Mouse (Mus musculus): ENCODE measurements around the gene Col6a6.

Col6a6 gene

DNA sequence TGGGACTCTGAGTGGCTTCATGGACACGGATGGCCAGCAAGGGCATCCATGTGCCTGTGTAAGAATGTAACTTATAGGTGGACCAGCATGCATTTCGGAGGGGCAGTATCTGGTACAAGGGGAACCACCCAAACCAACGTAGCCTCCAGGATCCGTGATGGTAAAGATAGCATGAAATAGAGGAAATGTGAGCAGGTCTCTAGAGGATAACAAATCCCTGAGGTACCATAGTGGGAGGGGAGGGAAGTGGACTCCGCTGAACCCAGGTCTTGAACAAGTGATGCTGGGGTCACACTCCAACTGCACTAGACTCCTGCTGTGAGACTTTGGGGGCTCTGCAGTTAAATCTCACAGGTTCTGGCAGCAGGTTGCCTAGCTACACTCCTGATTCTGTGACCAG lies 27.7 kb downstream of the Col6a6 start:
- DNase-seq, result no peak

DNA sequence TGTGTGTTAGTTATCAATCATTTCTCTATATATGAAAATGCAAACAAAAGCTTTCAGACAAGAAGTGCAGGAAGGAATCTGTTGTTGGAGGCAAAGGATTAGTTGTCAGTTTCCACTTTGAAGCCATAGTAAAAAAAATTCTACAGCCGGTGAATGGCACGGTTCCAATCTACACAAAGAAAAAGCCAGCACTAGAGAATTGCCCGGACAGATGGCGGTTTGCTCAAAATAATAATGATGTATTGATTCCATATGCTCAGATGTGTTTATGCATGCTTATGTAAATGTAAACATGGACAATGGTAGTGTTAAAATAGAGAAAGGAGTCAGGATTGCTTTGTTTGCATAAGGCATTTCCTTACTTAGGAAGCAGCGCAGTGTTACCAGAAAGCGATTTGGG lies 31.8 kb downstream of the Col6a6 start:
- no peak for DNase-seq

DNA sequence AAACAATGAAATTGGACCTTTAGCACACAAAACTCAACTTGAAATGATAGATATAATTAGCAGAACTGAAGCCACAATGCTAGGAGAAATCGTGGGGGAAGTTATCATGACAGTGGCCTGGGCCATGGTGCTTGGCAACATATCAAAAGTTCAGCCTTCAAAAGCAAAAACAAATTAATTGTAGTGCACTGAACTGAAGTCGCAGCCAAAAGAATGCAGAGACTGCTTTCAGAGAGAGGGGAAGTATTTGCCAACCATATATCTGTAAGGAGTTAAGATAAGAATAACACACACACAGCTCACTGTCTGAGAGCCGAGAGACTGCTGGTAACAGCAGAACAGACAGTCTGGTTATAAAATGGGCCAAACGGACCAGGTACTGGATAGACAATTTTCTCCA lies 33.0 kb downstream of the Col6a6 start:
- DNase-seq, result no peak

DNA sequence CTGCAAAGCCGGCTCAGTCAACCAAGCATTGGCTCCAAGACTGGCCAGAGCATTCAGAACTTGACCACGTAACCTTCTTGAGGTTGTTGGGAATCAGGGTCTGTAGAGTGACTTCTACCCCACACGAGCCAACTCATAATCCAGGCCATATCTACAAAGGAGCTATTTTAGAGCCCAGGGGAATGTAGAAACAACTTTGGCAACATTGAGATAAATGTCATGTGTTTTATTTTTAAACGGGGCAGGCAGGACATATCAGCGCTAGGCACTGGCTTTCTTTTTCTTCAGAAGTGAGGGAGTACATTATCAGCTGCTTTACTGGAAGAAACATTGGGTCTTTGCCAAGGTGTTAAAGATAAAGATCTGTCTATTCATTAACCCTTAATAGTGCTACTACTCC lies 36.1 kb downstream of the Col6a6 start:
- DNase-seq, result no peak

DNA sequence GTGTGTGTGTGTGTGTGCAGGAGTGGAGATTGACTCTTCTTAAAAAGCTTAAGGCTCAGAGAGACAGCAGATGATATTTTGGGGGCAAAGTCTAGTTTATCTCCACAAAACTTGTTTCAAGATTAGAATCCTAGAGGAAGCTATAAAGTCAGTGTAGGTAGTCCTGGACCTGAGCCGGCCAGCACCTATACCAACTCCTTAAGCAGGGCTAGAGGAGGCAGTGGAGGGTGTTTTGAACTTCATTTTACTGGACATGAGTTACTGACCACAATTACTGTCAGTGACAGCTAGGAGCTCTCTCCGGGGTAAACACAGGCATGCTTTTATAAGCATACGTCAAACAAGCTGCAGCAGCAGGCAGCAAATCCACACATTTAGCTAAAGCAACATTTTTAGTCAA lies 39.8 kb downstream of the Col6a6 start:
- DNase-seq, result no peak

DNA sequence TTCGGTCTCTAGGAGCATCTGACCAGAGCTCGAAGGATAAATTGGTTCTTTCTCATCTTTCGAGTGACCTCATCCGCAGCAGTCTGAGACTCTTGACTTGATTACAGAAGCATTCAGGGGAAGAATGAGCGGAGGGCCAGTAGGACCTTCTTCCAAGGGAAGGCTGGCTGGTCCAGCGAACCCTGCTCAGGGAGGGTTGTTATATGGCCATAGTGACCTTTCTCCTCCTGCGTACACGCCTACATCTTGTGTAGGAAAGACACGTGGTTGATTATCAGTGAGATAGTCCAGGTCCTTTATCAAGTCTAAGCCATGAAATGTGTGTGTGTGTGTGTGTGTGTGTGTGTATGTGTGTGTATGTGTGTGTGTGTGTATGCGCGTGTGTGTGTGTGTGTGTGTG lies 40.2 kb downstream of the Col6a6 start:
- no peak for DNase-seq

DNA sequence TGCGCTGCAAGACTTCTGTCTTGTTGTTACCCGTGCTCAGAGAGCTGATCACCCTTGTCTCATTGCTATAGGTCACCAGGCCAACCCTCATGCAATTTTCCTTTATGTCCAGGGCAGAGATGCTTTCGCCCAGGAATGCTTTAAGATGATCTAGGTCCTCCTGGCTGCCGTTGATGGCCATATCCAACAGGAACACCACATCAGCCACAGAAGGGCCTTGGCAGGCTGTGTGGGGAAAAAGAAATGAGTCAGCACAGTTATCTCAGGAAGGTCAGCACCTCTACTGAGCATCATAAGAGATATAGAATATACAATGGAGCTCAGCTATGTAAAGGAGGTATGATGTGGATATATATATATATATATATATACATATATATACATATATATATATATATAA lies 43.9 kb downstream of the Col6a6 start:
- no peak for DNase-seq

DNA sequence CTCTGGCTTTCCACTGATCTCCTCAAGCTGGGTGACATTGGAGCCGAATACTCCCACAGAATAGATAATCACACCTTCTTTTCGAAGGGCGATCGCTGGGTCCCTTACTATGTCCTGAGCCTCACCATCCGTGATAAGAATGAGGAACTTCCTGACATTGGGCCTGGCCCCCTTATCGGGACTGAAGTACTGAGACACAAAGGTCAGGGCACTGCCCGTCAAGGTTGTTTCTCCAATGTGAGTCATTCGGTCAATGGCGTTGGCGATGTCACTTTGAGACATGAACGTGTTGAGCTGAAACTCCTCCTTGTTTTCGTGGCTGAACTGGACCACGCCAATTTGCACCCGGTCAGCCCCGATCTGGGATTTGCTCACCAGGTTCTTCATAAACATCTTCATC lies 47.3 kb downstream of the Col6a6 start:
- DNase-seq, result no peak

DNA sequence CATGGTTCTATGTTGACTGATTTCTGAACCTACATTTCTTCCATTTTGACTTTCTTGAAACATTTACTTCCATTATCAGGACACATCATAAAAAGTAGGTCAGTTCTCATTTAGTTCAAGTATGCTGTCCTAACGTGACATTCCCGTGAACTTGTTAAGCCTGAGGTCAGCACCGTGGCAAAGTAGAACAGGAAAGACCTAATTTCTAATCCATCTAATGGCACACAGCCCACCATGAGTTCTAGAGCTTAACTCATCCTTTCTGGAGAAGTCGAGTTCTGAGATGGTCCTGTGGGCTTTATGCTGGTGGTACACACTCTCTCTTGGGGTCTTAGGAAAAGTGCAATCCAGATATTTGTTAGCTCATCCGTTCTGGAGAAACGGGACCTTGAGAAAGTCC lies 49.2 kb downstream of the Col6a6 start:
- DNase-seq, result no peak

DNA sequence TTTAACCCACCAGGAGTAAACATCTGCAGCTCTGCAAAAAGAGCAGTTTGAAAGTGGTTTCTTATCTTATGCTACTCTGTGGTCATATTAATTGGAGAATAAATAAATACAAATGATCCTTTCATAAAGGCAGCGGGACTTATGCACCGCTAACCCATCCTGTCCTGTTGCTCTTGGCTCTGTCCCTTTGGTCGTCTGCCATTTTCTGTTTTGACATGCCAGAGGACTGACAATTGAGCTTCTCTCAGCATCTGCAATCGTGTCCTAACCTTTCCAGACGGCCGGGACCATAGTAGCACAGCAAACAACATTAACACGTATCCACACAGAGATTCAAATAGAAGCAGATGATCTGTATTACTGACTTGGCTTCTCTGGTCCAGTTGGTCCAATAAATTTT lies 53.1 kb downstream of the Col6a6 start:
- DNase-seq, result no peak

DNA sequence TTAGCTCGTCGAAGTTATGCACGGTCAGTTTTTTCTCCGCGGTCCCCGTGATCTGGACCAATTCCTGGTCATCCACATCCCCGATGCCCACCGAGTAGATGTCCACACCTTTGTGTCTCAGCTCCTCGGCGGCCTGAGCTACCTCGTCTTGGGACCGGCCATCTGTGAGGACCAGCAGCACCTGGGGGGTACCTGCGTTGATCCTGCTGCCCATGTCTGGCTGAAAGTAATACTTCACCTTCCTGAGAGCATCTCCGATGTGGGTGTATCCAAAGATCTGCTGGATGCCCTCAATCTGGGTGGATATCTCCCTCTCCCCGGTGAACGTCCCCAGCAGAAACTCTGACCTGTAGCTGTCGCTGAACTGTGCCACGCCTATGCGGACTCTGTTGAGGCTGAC lies 53.6 kb downstream of the Col6a6 start:
- DNase-seq, result no peak

DNA sequence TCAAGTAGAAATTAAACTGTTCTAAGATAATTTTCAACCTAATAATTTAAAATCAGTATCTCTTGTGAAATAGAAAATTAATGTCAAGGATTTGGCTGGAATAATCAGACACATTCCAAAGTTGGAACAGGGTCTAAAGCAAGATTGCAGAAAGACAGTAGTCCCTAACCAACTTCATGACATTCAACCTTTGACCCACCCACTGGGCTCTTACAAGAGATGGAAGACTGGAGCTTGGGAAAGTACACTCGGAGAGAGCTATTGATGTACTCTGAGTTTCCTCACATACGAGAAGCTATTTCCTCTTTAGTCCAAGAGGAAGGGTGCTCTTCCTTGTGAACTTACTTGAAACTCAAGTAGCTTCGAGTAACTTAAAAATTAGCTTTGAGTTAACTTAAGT lies 56.6 kb downstream of the Col6a6 start:
- DNase-seq, result no peak

DNA sequence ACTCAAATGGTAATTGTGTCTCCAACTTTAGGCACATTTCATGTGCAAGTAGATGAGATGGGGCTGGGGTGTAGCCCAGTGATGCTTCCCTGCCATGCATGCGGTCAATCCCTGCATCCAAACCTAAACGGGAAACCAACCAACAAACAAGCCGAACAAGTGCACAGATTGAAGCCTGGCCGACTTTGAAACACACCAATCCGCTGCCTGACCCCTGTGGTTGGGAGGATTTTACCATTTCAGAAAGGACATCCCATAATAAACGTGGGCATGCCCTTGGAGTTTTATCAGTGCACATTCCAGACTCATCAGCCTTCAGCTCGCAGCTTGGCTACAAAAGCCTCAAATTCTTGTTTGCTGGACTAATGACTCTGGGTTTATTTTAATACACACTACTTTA lies 57.3 kb downstream of the Col6a6 start:
- no peak for DNase-seq

DNA sequence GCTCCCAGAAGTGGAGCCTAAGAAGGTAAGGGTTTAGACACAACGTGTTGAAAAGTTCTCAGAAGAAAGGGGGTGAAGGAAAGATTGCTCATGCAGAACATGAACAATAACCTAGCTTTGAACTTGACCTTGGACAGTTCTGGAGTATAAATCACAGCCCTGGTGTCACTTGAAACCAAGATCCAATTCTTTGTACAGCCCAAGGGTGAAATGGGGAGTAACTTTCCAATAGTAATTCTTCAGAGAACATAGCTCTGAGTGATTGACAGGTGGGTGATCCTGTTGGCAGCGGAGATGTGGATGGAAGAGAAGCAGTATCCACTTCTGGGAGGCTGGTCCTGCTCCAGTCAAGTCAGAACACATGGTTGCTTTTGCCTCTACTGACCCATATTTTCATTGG lies 62.1 kb downstream of the Col6a6 start:
- DNase-seq, result no peak

DNA sequence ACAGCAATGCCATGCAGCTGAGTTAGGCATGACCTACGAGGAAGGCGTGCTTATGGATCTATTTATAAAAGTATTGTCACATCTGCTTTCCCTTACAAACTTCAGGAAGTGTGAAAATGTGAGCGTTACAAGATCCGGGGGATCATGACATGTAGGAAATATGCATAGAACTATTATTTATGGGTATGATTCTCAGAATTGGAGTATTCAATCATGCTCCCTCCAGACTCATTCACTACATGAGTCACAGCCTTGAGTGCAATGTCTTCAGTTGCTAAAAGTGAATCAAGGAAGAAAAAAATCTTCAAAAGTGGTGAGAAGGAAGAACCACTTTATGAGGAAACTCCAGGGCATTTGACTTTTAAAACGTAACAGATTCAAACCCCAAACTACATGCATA lies 63.3 kb downstream of the Col6a6 start:
- DNase-seq, result no peak

DNA sequence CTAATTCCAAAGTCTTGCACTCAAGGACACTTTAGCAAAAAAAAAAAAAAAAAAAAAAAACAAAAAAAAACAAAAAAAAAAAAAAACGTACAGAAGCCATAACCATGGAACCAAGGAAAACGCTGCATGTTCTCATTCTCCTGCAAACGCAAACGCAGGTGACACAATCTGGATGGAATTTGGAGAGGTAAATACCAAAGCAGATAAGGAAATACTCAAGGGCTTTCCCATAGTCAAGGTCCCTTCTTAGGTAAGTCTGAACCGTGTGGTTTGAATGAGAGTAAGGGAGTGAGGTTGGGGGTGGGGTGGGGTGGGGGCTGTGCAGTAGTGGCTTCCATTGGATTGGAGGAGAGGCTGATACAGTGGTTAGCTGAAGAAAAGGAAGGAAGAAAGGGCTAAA lies 63.8 kb downstream of the Col6a6 start:
- DNase-seq, result no peak

DNA sequence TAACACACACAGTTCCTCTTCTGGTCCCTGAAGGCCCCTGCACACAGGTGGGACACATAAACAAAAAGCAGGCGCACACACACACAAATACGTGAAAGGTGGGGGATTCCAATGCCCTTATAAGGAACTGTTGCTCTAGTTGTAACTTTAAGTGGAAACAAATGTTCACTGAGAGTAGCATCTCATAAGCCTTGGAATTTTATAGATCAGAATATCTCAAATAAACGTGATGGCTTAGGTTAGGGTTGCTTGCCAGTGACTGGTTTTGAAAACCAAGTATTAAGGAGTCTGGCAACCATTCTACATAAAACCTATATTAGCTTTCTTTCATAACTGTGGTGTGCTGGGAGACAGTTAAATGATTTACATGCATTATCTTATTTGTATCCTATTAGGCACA lies 64.3 kb downstream of the Col6a6 start:
- no peak for DNase-seq

DNA sequence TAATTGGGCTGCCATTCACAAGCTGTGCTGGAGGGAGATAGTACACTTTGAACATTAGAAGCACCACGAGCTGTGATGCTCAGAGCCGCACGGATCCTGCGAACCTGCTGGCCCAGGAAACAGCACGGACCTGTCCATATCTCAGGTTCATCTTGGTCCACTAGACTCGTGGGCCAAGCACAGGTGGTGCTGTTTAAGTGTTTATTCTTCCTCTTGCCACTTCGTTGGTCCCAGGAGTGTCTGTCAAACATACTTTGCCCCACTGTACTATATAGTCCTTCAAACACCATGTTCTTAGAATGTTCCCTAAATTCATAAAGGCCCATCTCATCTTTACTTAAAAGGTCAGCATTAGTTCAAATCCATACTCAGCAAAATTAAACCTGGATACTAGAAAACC lies 65.7 kb downstream of the Col6a6 start:
- no peak for DNase-seq

DNA sequence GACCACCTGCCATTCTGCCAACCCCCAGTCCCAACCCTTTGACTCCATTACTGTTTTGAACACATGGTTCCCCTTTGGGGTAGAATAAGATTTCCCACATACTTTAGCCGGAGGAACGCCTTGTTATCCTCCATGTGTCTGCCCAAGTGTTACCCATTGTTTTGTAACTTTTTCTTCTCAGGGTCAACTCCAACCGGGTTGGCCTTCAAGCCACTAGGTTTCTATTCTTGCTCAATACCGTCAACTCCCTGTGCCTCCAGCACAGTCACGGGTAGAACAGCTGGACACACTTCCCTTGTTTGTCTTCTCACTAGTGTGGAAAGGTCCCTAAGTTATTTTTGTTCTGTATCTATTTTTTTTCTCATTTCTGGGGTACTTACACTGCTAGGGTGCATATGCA lies 69.1 kb downstream of the Col6a6 start:
- DNase-seq, result no peak

DNA sequence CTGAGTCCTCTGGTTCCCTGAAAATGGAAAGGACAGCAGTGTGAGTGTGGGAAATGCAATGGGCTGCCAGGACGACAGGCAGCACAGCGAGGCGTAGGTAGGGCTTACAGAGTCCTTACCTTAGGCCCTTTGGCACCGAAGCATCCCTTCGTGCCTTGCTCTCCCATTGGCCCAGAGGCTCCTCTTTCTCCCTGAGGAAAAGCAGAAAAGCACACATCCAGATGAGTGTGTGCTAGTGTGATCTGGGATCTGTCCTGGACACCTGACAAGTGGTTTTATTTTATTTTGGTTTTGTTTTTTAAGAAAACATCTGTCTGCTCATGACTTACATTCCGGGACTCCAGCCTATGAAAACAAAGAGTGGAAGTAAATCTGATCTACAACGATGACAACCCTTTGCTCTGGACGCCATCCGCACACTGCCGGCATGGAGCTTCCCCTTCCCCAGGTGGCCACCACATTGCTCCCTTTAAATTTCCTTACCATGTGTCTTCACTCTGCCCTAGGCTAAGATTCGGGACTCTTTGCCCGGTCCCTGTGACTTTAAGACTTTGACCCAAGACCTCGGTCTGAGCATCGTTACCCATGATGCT lies 69.7 kb downstream of the Col6a6 start:
- DNase-seq, result no peak

DNA sequence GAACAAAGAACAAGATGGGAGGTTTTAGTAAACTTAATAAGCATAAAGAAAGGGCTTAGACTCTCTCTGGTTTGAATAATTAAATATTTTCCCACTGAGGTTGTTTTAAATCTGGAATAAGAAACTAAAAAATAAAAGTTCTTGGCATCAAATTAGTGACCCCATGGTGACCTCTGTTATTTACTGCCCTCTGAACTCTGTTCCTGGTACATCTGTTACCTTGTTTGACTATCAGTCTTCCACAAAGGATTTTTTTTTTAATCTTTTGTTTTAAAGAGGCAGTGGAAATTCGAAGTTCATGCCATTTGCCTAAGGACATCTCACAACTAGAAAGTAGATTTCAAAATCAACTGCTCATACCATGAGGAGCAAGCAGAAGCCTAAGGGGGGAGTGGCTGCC lies 73.7 kb downstream of the Col6a6 start:
- DNase-seq, result no peak

DNA sequence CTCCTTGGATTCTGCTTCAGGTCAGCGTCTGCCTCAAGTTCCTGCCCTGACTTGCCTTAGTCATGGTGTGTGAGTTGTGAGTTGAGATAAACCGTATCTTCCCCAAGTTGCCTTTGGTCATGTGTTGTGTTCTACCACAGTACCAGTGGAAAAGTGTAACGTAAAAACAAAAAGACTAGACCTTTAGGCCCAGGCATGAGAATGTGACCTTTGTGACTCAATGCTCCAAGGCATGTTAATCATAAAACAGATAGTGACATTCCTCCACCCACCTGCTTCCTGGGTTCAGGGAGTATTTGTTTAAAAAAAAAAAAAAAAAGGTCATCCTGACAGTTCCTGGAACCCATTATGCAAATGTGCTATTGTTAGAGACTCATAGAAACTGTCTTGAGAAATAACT lies 82.1 kb downstream of the Col6a6 start:
- no peak for DNase-seq

DNA sequence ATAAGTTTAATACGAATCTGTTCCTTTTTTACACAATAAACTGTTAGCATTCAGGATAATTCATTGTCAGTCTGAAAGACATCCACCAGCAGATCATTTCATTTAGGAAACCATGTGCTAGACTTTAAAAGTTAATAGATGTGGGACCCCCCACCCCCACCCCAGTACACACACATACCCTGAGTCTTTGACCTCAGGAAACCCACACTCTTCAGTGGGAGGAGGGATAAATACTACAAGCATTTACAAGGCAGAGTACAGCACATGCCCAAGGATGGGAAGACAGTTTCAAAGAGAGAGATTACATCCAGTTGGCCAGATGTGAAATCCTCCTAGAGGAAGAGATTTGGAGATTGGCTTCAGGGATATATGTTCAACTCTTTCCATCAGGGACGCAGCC lies 87.5 kb downstream of the Col6a6 start:
- no peak for DNase-seq

DNA sequence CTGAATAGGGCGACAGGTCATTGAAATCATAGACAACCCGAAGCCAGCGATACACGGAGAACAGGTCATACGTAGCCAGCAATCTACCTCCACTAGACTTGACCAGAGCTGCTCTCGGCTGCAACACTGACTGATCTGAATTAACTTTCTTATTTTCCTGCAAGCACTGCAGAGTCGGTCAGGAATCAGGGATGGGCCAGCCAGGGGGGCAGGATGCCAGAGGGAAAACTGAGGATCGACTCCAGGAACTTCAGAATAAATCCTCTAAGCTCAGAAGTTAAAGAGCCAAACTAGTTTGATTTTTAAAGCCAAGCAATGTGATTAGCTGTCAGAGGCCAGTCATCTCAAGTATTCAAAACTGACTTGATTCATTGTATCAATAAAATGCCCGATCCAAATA lies 88.5 kb downstream of the Col6a6 start:
- DNase-seq, result no peak

DNA sequence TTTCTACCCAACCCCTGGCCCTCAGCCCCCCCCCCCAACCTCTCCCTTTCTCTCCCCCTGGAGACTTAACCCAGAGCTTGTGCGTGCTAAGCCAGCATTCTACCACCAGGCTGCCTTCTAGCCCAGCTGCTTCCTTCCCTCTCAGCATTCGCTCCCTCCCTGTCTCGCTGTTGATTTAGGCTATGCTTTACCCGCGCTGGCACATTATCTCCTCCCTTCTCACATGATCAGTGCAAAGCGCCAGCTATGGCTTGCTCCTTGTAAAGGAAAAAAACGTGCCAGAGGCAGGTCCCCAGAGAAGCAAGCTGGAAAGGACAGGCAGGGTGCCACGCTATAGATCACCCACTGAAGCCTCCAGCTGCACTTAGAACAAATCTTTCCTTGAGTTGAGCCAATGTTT lies 90.5 kb downstream of the Col6a6 start:
- DNase-seq, result no peak

DNA sequence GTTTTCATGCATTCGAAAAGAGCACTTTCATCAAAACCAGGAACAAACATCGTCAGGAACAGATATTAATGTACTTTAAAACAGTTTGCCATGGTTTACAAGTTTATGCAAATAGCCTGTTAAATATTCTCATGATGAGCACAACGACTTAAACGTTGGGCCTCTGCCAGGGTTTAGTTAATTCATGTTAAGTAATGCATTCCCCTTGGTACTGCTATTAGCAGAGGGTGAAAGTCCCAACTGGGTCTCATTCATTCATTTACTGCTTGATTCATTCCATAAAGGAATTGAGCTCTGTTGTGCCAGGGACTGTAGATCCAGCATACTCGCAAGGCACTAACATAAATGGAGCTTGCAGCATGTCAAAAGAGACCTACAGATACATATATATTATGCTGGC lies 92.8 kb downstream of the Col6a6 start:
- DNase-seq, result no peak
